Mouse (Mus musculus): Measurements from ENCODE around the gene Isoc2b.
"Not testable (repeated sequence)": the region's sequence is repeated elsewhere in the genome, so short reads cannot be mapped to it uniquely, and the experiment has no call there.

The Isoc2b gene

DNA sequence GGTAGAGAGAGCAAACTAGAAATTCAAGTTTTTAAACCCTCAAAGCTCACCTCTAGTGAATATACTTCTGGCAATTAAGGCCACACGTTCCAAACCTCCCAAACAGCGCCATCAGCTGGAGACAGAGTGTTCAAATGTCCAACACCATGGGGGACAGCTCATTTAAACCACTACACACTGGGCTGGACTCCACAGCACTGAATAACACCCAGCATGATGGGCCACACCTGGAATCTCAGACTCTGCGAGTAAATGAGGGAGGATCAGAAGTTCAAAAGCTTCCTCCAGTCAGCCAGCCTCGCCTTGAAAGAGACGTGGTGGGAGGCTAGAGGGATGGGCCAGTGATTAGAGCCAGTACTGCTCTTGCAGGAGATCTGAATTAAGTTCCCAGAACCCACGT is at the start of gene Isoc2b:
Gene Isoc2b, minus strand, starts transcription at position 126 of the 400 bp plus-strand sequence.
- no peak for DNase-seq (ENCODE audit: low spot score)

DNA sequence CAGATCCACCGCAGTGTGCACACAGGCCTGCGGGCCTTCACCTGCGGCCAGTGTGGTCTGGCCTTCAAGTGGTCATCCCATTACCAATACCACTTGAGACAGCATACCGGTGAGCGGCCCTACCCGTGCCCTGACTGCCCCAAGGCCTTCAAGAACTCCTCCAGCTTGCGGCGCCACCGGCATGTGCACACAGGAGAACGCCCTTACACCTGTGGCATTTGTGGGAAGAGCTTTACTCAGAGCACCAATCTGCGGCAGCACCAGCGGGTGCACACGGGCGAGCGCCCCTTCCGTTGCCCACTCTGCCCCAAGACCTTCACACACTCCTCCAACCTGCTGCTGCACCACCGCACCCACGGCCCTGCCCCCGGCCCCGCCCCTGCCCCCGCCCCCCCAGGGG is 49.0 kb upstream of the Isoc2b start:
- DNase-seq (ENCODE audit: low spot score), result no peak

DNA sequence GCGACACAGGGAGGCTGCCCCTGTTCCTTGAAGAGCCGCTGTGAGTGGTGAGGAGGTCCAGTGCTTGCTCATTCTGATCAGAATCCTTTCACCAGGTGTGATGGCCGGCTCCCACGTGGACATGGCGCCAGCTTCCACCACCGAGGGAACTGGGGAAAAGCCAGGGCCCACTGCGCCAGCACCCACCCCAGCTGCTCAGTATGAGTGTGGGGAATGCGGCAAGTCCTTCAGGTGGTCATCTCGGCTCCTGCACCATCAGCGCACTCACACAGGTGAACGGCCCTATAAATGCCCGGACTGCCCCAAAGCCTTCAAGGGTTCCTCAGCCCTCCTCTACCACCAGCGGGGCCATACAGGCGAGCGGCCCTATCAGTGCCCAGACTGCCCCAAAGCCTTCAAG is 48.6 kb upstream of the Isoc2b start:
- no peak for DNase-seq (ENCODE audit: low spot score)

DNA sequence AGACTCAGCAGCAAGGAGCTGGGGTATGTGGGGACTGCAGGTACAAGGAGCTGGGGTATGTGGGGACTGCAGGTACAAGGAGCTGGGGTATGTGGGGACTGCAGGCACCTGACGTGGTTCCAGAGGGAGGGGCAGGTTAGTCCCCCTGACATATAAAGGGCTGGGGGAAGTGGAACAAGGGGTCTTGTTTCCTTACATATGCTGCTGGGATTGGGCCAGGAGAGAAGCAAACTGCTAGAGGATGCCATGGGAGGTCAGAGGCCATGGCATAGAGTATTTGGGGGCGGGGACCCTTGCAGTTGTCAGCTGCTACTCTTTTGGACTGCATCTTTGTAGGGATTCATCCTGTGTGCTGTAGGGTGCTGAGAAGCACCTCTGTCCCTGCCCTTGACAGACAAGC is 47.4 kb upstream of the Isoc2b start:
- DNase-seq (ENCODE audit: low spot score), result no peak

DNA sequence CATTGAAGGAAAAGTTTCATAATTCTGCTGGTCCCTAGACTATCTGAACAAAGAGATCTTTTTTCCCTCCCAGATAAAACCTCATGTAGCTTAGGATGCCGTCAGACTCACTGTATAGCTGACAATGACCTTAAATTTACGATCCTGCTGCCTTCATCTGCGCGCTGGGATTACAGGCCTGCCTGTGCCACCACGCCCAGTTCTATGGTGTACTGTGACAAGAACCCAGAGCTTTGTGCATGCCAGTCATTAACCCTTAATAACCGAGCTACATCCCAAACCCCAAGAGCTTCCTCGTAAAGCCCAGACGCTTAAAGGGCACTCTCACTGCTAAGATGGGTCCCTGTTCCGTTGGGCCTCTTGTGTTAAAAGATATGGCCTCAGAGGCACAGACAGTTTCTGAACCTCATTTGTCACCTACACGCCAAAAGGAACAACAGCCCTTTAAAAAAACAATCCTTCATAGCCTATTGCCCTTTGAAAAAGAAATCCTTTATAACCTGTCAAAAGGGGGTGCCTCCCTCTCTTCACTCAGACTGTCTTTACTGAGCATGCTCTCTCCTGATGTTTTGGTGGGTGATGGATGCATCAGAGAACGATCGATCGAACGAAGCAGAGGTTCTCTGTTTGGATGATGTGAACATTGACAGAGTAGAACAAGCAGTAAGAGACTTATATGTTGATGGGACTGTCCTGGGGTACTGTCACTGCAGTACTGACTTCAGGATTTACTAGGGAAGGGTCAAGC is 45.8 kb upstream of the Isoc2b start:
- DNase-seq (ENCODE audit: low spot score), result no peak

DNA sequence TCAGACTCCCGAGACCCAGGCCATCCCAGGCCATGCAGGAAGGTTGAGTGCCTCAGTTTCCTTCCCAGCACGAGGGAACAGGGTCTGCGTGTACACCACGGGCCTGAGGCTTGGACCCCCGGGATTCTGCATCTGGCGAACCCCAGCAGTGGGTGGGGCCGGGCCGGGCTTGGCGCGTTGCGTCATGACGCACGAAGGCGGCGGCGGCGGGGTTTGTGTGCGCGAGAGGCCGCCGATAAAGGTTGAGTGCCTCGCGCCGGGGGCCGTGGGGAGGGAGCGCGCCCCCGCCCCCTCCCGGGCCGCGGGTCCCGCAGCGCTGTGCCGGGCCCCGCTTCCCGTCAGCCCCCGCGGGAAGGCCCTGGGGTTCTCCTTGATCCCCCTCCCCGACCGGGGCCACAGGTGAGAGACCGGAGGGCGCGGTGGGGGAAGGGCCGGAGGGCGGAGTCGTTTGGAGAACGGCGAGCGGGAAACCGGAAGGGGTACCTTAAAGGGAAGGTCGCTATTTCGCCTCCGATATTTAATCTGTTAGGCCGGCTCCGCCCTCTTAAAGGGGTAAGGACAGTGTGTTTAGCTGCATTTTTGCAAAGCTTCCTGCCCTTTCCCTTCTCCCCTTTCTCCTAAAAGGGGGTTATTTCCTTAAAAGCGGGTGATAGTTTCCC is 45.1 kb upstream of the Isoc2b start, which contains the start of gene Zfp628:
Gene Zfp628, plus strand, starts transcription at position 211 of the 659 bp plus-strand sequence.
- DNase-seq (ENCODE audit: low spot score), result peak; percentile 89

DNA sequence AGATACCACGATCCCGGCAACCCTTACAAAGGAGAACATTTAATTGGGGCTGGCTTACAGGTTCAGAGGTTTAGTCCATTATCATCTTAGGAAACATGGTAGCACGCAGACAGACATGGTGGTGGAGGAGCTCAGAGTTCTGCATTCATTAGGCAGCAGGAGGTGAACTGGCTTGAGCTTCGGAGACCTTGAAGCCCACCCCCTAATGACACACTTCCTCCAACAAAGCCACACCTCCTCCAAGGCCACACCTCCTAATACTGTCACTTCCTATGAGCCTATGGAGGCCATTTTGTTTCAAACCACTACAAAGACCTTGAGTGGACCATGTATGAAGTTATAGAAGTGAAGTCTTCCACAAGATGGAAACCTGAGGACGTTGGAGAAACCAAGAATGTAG is 42.2 kb upstream of the Isoc2b start:
- no peak for DNase-seq (ENCODE audit: low spot score)

DNA sequence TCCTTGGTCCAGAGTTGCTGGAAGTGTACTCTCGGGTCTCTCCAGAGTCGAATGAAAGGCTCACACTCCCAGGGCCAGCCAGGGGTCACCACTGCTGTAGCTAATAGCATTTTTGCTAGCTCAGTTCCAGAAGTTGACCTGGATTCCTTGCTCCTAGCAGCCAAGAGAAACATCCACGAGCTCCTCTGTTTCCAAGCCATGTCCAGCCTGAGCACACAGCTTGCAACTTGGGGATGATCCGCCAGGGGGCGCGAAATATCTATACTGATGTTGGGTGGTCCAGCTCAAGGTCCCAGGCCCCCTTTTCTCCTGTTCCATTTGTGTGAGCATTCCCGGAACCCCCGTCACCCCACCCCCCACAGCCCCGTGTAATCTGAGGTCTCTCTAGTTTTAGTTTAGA is 41.5 kb upstream of the Isoc2b start:
- no peak for DNase-seq (ENCODE audit: low spot score)

DNA sequence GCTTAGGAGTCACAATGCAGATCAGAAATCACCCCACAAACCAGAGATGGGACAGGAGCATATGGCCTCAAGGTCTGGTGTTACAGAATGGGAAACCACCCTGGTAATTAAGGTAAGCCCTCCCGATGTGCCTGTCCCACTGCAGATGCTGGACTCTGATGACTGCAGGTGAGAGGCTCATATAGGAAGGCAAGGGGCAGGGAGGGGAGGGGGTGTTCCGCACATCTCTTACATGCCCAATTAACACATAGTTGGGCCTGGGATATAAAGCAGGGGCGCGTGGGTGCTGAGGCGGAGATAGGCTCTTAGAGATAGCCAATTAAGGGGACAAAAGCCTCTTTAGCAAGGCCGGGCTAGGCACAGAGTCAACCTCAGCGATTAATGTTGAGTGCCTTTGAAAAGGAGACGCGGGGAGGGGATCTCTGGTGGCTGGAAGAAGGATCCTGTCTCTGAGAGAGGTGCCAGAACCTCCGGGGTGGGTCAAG is 36.5 kb upstream of the Isoc2b start, which contains the start of gene Gm36210:
Gene Gm36210, minus strand, starts transcription at position 51 of the 485 bp plus-strand sequence.
- DNase-seq (ENCODE audit: low spot score), result no peak

DNA sequence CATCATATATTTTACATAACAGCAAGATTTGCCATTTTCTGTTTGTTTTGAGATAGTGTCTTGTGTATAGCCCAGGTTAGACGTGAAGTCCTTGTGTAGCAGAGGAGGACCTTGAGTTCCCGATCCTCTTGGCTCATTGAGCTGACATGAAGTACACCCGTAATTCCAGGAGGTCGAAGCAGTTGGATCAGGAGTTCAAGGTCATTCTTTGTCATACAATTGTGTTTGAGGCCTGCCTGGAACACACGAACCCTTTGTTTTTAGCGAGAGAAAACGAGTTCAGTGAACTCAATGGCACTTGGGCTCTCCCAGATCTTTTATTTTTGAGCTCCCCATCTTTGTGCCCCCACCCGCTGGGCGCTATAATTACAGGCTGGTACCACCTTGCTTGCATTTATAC is 32.3 kb upstream of the Isoc2b start:
- DNase-seq (ENCODE audit: low spot score), result no peak

DNA sequence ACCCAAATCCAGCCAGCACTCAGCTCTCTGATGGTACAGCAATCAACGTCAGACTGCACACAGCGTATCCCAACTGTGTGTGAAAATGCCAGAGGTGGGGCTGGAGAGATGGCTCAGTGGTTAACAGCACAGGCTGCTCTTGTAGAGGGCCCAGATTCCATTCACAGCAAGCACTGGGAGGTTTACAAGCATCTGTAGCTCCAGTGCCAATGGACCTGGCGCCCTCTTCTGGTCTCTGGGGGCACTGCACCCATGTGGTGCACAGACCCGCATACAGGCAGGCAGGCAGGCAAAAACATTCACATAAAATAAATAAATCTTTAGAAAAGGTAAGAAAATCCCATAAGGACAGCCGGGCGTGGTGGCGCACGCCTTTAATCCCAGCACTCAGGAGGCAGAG is 31.1 kb upstream of the Isoc2b start:
- DNase-seq (ENCODE audit: low spot score), result no peak

DNA sequence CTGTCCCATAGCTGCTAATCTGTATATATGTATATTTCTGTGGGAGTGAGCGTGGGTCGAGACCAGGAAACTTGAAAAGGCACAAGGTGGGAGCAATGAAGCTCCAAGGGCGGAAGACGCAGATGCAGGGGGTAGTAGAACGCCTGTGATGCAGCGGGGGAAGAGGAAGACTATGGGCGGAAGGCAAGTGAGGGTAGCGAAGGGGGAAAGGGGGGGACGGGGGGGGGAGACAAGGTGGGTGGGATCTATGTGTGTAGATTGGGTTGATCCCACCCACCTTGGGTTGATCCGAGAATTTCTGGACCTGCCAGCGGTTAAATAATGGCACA is 30.4 kb upstream of the Isoc2b start:
- DNase-seq (ENCODE audit: low spot score), result no peak

DNA sequence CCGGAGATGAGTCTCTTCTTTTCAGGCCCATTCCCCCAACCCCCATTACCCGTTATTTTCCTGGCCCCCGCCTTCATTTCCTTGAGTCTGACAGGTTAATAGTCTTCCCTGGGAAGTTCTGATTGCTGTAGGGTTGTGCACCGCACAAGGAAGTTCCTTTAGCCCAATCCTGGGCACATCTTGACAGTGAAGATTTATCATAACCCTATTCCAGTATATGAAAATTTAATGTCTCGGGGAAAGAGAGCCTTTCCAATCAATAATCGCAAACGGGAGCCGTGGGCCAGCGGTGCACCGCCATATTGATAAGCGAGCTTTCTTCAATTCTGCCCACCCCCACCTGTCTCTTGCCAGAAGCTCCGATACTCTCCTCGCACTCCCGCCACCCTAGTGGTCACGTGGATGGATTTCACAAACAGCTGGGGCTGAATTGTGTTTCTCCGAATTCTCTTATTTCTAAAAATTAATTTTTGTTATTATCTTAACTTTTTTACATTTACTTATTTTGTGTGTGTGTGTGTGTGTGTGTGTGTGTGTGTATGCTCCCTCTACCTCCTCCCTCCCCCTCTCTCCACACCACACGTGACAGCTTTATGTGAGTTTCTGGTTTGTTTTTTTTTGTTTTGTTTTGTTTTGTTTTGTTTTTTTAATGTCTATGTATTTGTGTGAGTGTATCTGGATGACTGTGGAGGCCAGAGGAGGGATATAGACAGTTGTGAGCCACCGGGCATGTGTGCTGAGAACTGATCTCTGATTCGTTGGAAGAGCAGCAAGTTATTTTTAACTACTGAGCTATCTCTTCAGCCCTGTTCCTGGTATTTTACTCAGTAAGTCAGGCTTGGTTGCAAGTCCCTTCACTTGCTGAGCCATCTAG is 29.8 kb upstream of the Isoc2b start:
- no peak for DNase-seq (ENCODE audit: low spot score)

DNA sequence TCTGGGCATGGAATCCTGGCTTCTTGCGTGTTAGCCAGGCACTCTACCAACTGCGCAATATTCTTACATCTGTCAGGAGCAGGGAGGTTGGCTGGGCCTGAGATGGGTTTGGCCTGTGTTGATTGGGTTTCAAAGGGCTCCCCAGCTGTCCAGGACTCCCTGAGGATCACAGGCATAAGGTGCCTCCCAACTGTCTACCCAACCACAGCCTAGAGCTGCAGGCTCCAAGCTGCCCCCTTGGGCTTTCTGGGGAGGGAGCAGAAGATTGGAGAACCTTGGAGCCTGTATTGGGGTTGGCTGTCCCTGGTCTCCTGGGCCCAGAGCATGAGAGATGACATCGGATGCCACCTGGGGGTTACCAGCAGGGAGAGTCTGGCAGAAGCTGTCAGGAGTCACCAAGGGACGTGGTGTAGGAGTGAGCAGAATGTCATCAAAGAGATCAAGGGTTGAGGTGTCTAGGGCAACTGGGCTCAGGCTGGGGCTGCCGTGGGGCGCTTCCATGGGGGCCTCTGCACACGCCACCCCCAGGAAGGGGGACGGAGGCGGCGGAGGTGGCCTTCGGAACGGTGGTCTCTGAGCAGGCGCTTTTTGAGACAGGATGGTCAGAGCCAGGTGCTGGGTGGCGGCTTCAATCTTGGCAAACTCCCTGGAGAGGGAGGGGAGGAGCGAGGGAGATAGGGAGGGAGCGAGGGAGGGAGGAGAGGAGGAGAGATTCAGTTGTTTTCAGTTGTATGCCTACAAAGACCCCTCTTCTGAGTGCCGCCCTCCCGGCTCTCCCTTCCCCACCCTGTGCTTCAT is 29.0 kb upstream of the Isoc2b start:
- DNase-seq (ENCODE audit: low spot score), result no peak

DNA sequence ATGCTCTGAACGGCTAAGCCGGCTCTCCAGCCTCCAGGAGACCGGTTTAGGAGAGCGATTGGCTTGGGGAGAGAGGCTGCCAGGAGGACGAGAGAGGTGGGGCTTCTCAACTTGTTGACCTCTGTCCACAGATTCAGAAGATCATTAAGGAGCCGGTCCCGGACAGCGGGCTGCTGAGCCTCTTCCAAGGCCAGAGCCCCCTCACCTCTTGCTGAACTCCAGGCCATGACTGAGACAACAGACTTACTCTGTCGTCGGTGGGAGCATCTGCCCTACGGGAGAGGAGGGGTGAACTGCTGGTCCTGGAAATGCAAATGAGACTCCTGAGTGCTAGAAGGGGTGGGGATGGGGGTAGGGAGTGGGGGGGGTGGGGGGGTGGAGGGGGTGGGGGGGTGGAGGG is 25.1 kb upstream of the Isoc2b start:
- no peak for DNase-seq (ENCODE audit: low spot score)

DNA sequence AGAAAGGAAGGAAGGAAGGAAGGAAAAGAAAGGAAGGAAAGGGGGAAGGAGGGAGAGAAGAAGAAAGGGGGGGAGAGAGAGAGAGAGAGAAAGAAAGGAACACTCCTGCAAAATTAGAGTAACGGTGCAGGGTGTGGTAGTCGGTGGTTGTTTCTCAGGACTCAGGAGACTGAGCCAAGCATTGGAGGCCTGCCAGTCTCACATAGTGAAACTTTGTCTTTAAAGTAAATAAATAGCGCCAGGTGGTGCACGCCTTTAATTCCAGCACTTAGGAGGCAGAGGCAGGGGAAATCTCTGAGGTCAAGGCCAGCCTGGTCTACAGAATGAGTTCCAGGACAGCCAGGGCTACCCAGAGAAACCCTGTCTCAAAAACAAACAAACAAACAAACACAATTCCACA is 16.6 kb upstream of the Isoc2b start:
- DNase-seq (ENCODE audit: low spot score), result no peak

DNA sequence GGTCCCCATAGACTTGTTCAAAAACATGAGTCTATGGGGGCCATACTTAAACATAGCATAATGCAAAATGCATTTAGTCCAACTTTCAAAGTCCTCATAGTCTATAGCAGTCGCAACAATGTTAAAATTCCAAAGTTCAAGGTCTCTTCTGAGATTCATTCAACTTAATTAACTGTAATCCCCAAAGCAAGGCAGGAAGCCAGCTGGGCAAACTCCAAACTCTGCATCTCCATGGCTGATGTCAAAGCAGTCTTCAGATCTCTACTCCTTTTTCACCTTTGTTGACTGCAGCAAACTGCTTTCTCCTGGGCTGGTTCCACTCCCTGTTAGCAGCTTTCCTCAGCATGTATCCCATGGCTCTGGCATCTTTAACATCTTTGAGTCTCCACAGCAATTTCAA is 9.0 kb upstream of the Isoc2b start:
- DNase-seq (ENCODE audit: low spot score), result not testable (repeated sequence)

DNA sequence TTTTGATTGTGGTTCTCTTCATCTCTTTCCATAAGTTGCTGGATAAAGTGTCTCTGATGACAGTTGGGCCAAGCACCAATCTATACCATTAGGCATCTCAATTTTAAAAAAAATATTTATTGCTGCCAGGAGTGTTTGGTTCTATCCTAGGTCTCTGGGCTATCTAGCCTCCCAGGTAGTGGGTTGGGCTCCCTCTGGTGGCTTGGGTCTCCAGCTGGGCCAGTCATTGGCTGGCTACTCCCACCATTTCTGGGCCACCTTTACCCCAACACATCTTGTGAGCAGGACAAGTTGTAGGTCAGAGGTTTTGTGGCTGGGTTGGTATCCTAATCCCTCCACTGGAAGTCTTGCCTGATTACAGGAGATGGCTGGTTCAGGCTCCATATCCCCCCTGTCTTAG is 8.1 kb upstream of the Isoc2b start:
- no peak for DNase-seq (ENCODE audit: low spot score)

DNA sequence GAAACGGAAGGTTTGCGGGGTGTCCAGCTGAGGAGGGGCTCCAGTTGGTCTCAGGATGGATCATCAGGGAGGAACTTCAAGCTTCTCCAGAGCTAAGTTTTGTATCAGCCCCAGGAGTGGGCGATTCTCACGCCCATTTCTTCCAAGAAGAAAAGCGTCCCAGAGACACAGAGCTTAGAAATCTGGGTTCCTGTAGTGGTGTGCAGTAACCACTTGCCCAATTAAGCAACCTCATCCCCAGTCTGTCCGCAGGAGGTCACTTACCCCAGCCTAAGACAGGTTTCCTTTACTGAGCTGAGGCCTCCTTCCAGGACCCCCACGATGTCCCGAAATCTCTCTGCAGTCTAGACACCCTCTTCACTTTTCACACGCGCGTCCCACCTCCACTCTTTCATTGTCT is 7.2 kb upstream of the Isoc2b start:
- DNase-seq (ENCODE audit: low spot score), result no peak

DNA sequence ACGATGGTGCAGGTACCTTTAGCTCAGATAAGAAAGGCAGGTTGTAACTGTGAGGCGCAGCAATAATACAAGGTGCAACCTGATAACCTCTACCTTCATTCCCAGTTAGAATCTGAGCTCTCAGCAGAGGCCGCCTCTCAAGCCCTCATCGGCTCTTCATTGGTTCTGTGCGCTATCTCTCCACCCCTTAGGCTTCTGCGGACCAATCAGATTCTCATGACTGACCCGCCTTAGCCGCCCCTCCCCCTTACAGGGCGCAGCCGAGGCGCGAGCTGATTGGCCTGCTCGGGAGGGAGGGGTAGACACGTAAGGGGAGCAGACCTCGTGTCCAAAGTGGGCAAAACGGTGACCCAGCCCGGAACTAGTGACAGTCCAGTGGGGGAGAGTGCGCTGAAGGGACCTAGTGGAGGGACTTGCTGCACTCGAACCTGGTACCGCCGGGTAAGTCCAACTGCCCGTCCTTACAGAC is 6.7 kb upstream of the Isoc2b start, which contains the start of gene Isoc2a:
Gene Isoc2a, plus strand, starts transcription at position 401 of the 469 bp plus-strand sequence.
- DNase-seq (ENCODE audit: low spot score), result peak; percentile 78

DNA sequence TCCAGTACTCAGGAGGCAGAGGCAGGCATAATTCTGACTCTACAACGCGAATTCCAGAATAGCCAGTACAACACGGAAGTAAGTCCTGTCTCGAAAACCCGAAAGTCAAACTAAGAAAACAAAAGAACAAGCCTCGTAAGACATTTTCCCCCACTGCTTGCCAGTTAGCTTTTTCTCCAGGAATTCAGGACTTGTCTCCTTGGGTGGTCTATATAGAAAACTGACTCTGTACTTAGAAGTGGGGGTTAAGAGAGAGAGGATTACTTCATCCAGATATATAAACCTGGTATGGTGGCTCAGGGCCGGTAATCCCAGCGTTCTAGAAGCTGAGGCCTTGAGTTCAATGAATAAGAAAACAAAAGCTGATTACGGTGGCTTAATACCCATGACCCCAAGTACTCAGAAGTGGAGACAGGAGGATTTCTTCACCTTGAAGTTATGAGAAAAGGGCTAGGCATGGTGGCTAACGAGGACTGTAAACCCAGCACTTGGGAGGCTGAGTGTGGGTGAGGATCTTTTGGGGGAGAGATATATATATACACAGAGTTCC is 3.4 kb downstream of the Isoc2b start:
- DNase-seq (ENCODE audit: low spot score), result no peak
